Mouse (Mus musculus): ENCODE measurements around the gene Ap2a2. TPM values are rescaled to one million over a fixed set of nuclear protein-coding genes. Genes with fewer than 3 reads are reported as not detected.
"Not testable (repeated sequence)": the region's sequence is repeated elsewhere in the genome, so short reads cannot be mapped to it uniquely, and the experiment has no call there.

Ap2a2 gene
- total RNA-seq, 2 experiments from 2014 or later, result 54.9 to 57.6 TPM

- peak in 1 of 2 experiments; percentile 32 for DNase-seq
- intact Hi-C loops (cut with DNase I), result no loop called here
Observed at GRCm38 (mm10) chr7:141643160-141643559, 81.2 kb downstream of the Ap2a2 start.

GRCm38 (mm10) chr7:141647083-141647482 lies 85.1 kb downstream of the Ap2a2 start:
- no peak for DNase-seq
- intact Hi-C loops (cut with DNase I), result no loop called here

- intact Hi-C loops (cut with DNase I), result no loop called here
- no peak for DNase-seq
Observed at GRCm38 (mm10) chr7:141647815-141648214, 85.8 kb downstream of the Ap2a2 start.

GRCm38 (mm10) chr7:141652191-141652590 lies 90.2 kb downstream of the Ap2a2 start:
- no peak for DNase-seq
- intact Hi-C loops (cut with DNase I), result no loop called here

- DNase-seq, result no peak
- intact Hi-C loops (cut with DNase I), result no loop called here
Observed at GRCm38 (mm10) chr7:141660346-141660745, 98.4 kb downstream of the Ap2a2 start.

- intact Hi-C loops (cut with DNase I), result no loop called here
- no peak for DNase-seq
Observed at GRCm38 (mm10) chr7:141661481-141661880, 99.5 kb downstream of the Ap2a2 start.

- intact Hi-C loops (cut with DNase I), result no loop called here
- DNase-seq, result no peak
Observed at GRCm38 (mm10) chr7:141662223-141662622, 100.2 kb downstream of the Ap2a2 start.

GRCm38 (mm10) chr7:141666190-141666589 lies 104.2 kb downstream of the Ap2a2 start:
- peak; percentile 35 to 47 for DNase-seq
- intact Hi-C loops (cut with DNase I), result loop anchor here (1.0 to 5.0 kb wide), 2 partner anchors 139 to 186 kb away; no protein-coding TSS in a partner anchor

GRCm38 (mm10) chr7:141669097-141669496 lies 107.1 kb downstream of the Ap2a2 start:
- intact Hi-C loops (cut with DNase I), result loop anchor here (5.0 kb wide), 1 partner anchor 142 kb away; no protein-coding TSS in a partner anchor
- DNase-seq, result not testable (repeated sequence)

- DNase-seq, result peak in 1 of 2 experiments; percentile 22
- intact Hi-C loops (cut with DNase I), result no loop called here
Observed at GRCm38 (mm10) chr7:141670999-141671398, 109.0 kb downstream of the Ap2a2 start.

GRCm38 (mm10) chr7:141671626-141672291 lies 109.8 kb downstream of the Ap2a2 start:
- DNase-seq, result no peak
- intact Hi-C loops (cut with DNase I), result no loop called here

GRCm38 (mm10) chr7:141678922-141679321 lies 116.9 kb downstream of the Ap2a2 start:
- DNase-seq, result no peak
- intact Hi-C loops (cut with DNase I), result no loop called here

Small RNA genes lying within 50 kb of the gene (microRNA-seq; reads per million reads assigned to microRNA genes)
- 0.72 to 2.0 reads per million in 2 experiments for gene Mir7063 (ENCODE audit: borderline number of aligned reads in 2 of 2)

Other genes with a start within 250 kb of the Ap2a2 start
- gene Deaf1, start 234.5 kb upstream of the Ap2a2 start, total RNA-seq (2021), result 10 to 100 TPM; 16.5 to 17.1 TPM
- 10 to 100 TPM; 13.5 to 14.8 TPM for gene Tmem80, start 234.4 kb upstream of the Ap2a2 start, total RNA-seq (2021)
- 1 to 10 TPM; 3.3 to 3.7 TPM for gene Eps8l2, start 223.3 kb upstream of the Ap2a2 start, total RNA-seq (2021)
- 100 to 1,000 TPM; 114 to 116 TPM for gene Taldo1, start 170.0 kb upstream of the Ap2a2 start, total RNA-seq (2021)
- gene Gatd1, start 148.0 kb upstream of the Ap2a2 start, total RNA-seq (2021), result 10 to 100 TPM; 14.9 to 16.7 TPM
- gene Cend1, start 132.7 kb upstream of the Ap2a2 start, total RNA-seq (2021), result 1 to 10 TPM in 1 of 2 experiments, under 1 TPM in 1; 0.80 to 1.5 TPM
- gene Slc25a22, start 124.3 kb upstream of the Ap2a2 start, total RNA-seq (2021), result 10 to 100 TPM; 60.0 to 96.2 TPM
- under 1 TPM; 0.60 to 0.78 TPM for gene Pidd1, start 118.1 kb upstream of the Ap2a2 start, total RNA-seq (2021)
- gene Rplp2, start 114.8 kb upstream of the Ap2a2 start, total RNA-seq (2021), result 100 to 1,000 TPM; 885 to 891 TPM
- gene Pnpla2, start 107.0 kb upstream of the Ap2a2 start, total RNA-seq (2021), result 100 to 1,000 TPM; 552 to 604 TPM
- 10 to 100 TPM; 24.1 to 24.2 TPM for gene Cracr2b, start 101.1 kb upstream of the Ap2a2 start, total RNA-seq (2021)
- 100 to 1,000 TPM; 299 to 300 TPM for gene Cd151, start 94.8 kb upstream of the Ap2a2 start, total RNA-seq (2021)
- 10 to 100 TPM; 76.0 to 83.7 TPM for gene Polr2l, start 87.0 kb upstream of the Ap2a2 start, total RNA-seq (2021)
- gene Tspan4, start 86.9 kb upstream of the Ap2a2 start, total RNA-seq (2021), result 10 to 100 TPM; 27.3 to 44.1 TPM
- 10 to 100 TPM; 43.2 to 48.5 TPM for gene Chid1, start 22.3 kb upstream of the Ap2a2 start, total RNA-seq (2021)
- not detected for gene Muc6, start 93.1 kb downstream of the Ap2a2 start, total RNA-seq (2021)
- not detected for gene Muc2, start 128.2 kb downstream of the Ap2a2 start, total RNA-seq (2021)
- gene Muc5ac, start 226.8 kb downstream of the Ap2a2 start, total RNA-seq (2021), result not detected